Mouse (Mus musculus) Patski (cell line): ENCODE results near the gene Erh. TPM values are rescaled to one million over a fixed set of nuclear protein-coding genes. Genes with fewer than 3 reads are reported as not detected.

Experiments used
- ATAC-seq: fragments of 100-300 bp; one replicate; pipeline ENCODE4 v1.8.0; 2021
- CTCF ChIA-PET: fragments of 350-600 bp; sonication (Branson Sonifier 250); formaldehyde crosslinking; loops from one replicate; lab custom pipeline; 2022; ENCODE audit warnings: inconsistent platforms; lab: Charles Lee
- POLR2A ChIA-PET: fragments of 350-600 bp; sonication (Branson Sonifier 250); formaldehyde crosslinking; loops from one replicate; lab custom pipeline; 2022; ENCODE audit warnings: antibody characterized with exemption, inconsistent platforms; lab: Charles Lee
- DNase-seq: peaks from one replicate; pipeline ENCODE4 v3.0.0-alpha.2; 2011; ENCODE audit warnings: low read depth, low spot score
- H3K27me3 ChIP-seq: fragments of 371-371 bp; one replicate; pipeline ENCODE4 v1.5.1; 2021
- CTCF ChIP-seq: fragments of 100-300 bp; IDR thresholded peaks from one replicate; pipeline ENCODE4 v1.5.1; 2021
- in situ Hi-C: fragments of 300-500 bp; cut with MboI; formaldehyde crosslinking; loops from 3 replicates; pipeline ENCODE4 v1.11.1; 2018; ENCODE audit warnings: low pct_unique_long_range_greater_than_20kb, mixed read lengths
- polyA plus RNA-seq: library from polyadenylated mRNA; unstranded; gene quantifications from one replicate; pipeline ENCODE4 v1.2.3, GENCODE M21; 2021

The Erh gene
- polyA plus RNA-seq, 1 experiment from 2014 or later, result 183 TPM

DNA sequence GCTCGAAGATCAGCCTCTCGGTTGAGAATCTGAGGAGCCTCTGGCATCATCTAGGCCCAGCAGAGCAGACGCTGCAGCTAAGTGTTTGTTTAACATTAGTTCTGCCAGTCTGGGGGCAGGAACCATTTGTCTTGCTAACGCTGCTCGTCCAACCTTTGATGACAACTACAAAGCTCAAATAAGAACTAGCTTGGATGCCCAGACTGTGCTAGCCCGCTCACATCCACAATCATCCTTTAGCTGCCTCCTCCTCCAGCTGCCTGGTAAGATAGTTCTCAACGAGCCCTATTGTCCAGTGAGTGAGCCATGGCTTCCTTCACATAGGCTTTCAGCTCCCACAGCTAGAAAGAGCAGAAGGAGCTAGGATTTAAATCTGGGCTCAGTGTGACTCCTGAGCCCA is 45.9 kb downstream of the Erh start:
- no peak for ATAC-seq
- ChIA-PET CTCF (no interaction called here), POLR2A (no interaction called here)
- in situ Hi-C loops, result no loop called here
- TF ChIP-seq CTCF, result no peak
- H3K27me3 ChIP-seq, result peaks cover 4% of the 10 kb centered on the region
- DNase-seq, result no peak

DNA sequence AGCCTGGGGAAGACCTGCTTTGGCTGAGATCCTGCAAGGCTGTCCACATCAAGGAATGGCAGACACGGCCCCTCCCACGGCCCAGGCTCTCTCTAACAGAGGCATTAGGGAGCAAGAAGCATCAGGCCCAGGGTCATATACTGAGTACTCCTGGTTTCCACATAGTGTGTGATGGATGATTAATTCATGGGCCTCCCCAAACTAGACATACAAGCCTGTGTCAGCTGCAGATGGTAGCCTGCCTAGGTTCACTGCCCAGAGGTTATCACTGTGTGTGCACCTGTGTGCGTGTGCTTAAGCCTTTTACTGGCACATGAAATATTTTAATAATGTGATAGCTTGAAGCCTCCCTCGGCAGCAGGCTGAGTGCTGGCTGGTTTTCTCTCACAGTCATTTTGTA is 48.2 kb downstream of the Erh start:
- DNase-seq (no peak), ATAC-seq (no peak)
- POLR2A ChIA-PET, result no interaction called here
- in situ Hi-C loops, result no loop called here
- CTCF ChIA-PET, result no interaction called here
- no peak for TF ChIP-seq CTCF
- H3K27me3 ChIP-seq, result peaks cover 15% of the 10 kb centered on the region

DNA sequence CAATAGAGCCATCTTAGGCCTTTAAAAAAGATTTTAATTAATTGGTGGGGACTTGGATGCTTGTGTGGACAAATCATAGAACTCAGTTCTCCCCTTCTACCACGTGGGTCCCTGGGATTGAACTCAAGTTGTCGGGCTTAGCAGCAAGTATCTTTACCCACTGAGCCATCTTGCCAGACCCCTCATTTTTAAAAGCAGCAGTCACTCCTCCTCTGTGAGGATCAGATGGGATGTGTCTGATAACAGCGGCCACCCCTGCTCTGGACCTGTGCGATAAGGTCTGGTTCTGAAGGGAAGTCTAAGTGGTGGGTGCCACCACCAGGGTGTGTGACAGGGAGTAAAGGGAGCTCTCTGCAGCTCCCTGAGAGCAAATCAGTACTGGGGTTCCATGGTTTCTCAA is 48.6 kb downstream of the Erh start:
- CTCF ChIA-PET, result no interaction called here
- TF ChIP-seq CTCF, result no peak
- ATAC-seq, result no peak
- H3K27me3 ChIP-seq, result peaks cover 18% of the 10 kb centered on the region
- in situ Hi-C loops, result no loop called here
- DNase-seq, result no peak
- POLR2A ChIA-PET, result no interaction called here

DNA sequence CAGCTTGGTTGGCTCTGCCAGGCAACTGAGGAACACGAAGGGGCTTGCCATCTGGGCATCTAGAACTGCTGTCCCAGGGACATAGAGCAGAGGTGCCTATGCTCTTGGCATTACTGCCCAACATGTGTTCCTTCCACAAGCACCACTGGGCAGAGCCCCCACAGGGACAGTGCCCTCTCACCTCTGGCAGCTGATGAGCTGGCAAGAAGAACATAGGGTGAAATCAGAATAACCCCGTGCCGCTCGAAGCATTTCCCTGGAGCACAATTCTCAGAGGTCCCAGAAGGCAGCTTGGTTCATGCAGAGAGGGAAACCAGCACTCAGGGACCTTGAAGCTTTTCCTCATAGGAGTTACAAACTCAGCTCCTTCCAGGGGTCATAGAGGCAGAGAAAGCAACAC is 49.4 kb downstream of the Erh start:
- H3K27me3 ChIP-seq, result peaks cover 18% of the 10 kb centered on the region
- ChIA-PET CTCF (no interaction called here), POLR2A (no interaction called here)
- DNase-seq (no peak), ATAC-seq (no peak)
- in situ Hi-C loops, result no loop called here
- no peak for TF ChIP-seq CTCF

- CTCF ChIA-PET, result no interaction called here
- POLR2A ChIA-PET, result no interaction called here
- no peak for TF ChIP-seq CTCF
- no peak for ATAC-seq
- in situ Hi-C loops, result no loop called here
- DNase-seq, result no peak
- peaks cover 18% of the 10 kb centered on the region for H3K27me3 ChIP-seq
These were observed 50.0 kb downstream of the Erh start for GRCm38 (mm10) chr12:80594141-80594540.

DNA sequence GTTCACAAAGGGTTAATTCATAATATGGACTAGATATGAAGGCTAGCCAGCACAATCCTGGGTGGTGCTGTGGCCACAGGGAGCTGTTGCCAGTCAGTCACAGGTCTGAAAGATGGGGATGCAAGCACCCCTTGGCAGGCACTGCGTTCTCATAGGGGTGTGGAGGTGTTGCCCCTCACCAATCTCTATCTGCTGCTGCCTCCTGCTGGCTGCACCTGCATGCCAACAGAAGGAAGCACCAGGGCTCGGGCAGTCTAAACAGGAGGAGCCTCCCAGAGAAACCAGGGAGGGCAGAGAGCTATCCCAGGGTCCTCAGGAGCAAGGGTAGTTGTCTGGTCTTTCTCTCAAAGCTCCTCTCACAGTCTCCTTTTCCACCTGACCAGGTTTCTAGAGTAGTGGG is 59.2 kb downstream of the Erh start:
- DNase-seq (no peak), ATAC-seq (no peak)
- CTCF ChIA-PET, result interaction anchor here (1.6 kb wide), 1 partner anchor 8 kb away, joined by 3 read pairs; no protein-coding TSS in a partner anchor
- in situ Hi-C loops, result no loop called here
- TF ChIP-seq CTCF, result no peak
- peaks cover 15% of the 10 kb centered on the region for H3K27me3 ChIP-seq
- POLR2A ChIA-PET, result no interaction called here

Other genes with a start within 250 kb of the Erh start
- 33.2 TPM for gene Dcaf5, start 207.7 kb downstream of the Erh start, polyA plus RNA-seq
- gene Exd2, start 181.2 kb downstream of the Erh start, polyA plus RNA-seq, result 17.1 TPM
- gene Galnt16, start 126.1 kb downstream of the Erh start, polyA plus RNA-seq, result 0.27 TPM
- gene Slc39a9, start 458 bp downstream of the Erh start, polyA plus RNA-seq, result 30.9 TPM
- not detected for gene Plekhd1, start 48.2 kb upstream of the Erh start, polyA plus RNA-seq
- gene Ccdc177, start 116.3 kb upstream of the Erh start, polyA plus RNA-seq, result 0.28 TPM
- gene Susd6, start 146.2 kb upstream of the Erh start, polyA plus RNA-seq, result 86.2 TPM